Mouse (Mus musculus) adrenal gland, postnatal 10 days (tissue): ENCODE data around the gene Rdh16f2. TPM values are rescaled to one million over a fixed set of nuclear protein-coding genes. Genes with fewer than 3 reads are reported as not detected.
"Not testable (repeated sequence)": the region's sequence is repeated elsewhere in the genome, so short reads cannot be mapped to it uniquely, and the experiment has no call there.

Experiments used
- DNase-seq: peaks from one replicate; pipeline ENCODE4 v3.0.0; 2021; ENCODE audit warnings: mixed read lengths
- total RNA-seq, 2 experiments: library from RNA; stranded (reverse); gene quantifications; 2 replicates each; pipeline ENCODE4 v1.2.3; 2021

Gene Rdh16f2
- total RNA-seq, 2 experiments from 2014 or later = 1.8 to 2.1 TPM

DNA sequence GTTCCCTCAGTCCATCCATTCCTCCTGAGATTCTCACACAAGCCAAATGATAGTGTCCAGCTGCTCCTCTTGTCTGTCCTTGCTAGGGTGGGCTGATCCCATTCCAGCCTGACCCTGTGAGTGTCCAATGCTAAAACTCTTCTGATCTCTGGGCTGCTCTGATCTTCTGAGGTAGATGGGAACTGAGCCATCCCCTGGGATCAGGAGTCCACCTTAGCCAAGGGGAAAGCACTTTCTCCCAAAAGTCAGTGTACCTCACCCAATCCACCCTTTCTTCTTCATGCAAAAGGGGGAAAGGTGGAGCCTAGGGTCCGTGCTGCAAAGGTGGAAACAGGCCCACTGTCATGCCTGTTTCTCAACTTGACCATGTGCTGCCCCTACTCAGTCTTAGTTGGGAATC is 25.2 kb downstream of the Rdh16f2 start:
- DNase-seq = no peak

DNA sequence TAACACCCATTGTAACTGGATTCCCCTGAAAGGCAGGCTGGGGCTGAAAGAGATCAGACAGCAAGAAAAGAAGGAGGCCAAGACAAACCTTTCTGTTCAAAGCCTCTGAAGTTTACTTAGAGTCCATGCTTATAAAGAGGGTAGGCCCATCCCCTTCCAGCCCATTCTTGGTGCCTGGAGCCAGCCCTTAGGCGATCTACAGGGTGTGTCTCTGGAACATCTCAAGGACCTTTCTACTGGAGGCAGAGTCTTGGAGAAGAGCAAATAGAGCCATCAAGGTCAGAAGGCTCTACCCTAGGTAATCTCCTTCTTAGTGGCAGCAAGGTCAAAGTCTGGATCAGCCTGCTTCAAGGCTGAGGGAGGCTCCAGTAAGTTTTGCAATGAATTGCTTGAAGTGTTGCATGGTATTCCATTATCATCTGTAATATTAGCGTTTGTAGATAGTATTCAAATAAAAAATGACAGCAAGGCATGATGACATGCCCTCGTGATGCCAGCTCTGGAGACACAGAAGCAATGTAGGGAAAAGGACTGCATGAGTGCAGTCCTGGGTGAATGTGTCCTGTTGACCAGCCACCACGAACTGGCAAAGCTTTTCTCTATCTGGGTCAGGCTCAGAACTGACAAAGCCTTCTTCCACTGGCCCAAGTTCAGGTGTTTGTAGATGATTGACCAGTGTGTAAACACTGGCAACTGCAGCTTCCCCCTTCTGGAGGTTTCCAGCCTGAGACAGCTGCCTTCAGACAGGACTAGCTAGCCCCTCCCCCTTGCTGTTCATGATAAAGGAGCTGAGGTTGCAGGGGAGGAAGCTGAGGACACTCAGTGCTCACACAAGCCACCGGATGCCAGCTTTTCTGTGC is 27.1 kb downstream of the Rdh16f2 start:
- not testable (repeated sequence) for DNase-seq

DNA sequence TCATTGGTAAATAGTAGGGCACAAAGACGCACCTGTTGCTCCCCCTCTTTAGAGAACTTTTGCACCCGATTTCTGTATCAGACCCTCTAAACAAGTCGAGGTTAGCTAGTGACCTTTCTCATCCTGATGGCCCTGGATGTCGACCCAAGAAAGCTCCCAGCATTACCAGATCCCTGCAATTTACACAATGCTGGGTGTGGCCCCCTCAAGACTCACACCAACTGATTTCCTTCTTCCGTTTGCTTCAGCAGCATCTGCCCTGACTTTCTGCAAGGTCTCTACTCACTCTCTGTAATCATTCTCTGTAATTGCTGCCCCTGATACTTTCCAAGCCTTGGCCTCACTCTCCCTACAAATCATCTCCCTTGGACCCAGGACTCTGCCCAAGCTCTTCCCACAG is 30.4 kb downstream of the Rdh16f2 start:
- no peak for DNase-seq

DNA sequence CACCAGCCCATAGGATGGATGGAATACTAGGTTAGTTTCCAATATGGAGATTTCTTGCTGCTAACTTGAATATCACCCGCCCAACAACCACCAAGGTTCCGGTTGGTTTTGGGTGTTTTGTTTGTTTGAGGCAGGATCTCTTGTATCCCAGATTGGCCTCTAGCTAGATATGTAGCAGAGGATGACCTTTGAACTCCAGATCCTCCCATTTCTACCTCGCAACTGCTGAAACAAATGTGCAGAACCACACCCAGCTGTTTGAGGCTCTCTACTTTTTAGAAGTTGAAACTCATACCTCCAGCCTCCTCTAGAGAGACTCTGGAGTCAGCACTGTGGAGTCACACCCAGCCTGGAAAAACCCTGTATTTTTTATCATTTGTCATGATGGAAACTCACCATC is 31.2 kb downstream of the Rdh16f2 start:
- DNase-seq = no peak

DNA sequence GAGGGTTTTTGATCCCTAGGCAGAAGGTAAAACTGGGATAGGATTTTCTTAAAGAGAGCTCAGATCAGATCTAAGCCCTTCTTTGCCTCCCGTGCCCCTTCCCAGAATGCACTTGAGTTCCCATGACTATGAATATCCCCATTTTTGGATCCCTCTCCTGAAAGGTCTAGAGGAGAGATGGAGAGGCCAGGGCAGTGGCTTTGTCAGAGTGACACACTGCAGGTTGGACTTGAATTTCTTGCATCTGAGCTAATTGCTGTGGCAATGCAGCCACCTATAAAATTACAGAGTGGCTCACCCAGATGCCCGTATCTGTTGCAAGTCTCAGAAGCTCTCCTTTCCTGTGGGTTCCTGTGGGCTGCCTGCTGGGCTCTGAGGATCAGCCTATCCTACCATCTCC is 31.9 kb downstream of the Rdh16f2 start, which contains the start of gene Sdr9c7:
TSS of gene Sdr9c7 (plus strand) at position 301 of the 400 bp plus-strand sequence.
- no peak for DNase-seq

DNA sequence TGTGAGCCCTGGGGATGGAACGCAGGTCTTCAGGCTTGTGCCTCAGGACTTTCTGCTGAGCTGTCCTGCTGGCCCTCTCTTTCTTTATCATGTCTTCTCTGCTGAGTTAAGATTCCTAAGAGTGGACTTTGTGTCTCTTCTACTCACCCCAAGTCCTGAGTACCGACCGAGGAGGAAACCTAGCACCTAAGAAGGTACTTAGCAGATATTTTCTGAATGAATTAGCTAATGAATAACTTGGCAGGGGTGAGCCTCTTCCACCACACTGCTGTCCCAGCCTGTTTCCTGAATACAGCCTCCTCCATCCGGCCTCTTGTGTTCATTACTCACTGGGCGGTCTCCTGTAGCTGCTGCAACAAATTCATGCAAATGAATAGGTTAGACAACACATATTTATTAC is 33.5 kb downstream of the Rdh16f2 start:
- no peak for DNase-seq

DNA sequence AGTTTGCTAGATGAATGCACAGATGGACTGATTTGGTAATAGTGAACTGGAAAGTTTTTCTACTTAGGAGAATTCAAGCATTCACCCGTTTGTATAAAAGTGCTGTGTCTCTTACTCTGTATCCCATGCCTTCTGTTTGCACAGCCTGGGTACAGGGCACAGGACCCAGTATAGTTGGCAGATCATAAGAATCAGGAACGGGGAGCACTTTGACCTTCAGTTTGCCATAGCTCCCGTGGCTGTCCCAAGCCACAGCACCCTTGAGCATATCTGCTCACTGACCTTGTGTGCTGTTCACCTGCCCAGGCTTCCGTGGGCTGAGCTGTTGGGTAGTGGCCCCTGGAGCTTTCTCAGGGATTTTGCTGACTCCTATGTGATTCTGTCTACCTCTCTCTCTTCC is 35.5 kb downstream of the Rdh16f2 start:
- no peak for DNase-seq

DNA sequence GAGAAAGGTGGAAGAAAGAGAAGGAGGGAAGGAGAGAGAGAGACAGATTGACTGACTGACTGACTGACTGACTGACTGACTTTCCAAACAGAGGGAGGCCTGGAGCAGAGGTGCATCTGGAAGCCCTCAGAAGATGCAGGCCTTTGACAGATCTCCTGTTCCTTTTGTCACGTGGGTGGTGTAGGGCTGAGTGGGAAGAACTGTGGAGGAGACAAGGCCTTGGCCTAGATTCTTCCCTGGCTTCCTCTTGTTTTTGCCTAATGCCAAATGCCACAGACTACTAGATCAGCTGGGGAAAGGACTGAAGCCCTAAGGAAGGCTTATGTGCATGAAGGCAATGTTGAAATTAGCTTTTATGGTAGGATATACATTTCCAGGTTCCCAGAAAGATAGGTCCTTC is 36.8 kb downstream of the Rdh16f2 start:
- peak; percentile 25 for DNase-seq

DNA sequence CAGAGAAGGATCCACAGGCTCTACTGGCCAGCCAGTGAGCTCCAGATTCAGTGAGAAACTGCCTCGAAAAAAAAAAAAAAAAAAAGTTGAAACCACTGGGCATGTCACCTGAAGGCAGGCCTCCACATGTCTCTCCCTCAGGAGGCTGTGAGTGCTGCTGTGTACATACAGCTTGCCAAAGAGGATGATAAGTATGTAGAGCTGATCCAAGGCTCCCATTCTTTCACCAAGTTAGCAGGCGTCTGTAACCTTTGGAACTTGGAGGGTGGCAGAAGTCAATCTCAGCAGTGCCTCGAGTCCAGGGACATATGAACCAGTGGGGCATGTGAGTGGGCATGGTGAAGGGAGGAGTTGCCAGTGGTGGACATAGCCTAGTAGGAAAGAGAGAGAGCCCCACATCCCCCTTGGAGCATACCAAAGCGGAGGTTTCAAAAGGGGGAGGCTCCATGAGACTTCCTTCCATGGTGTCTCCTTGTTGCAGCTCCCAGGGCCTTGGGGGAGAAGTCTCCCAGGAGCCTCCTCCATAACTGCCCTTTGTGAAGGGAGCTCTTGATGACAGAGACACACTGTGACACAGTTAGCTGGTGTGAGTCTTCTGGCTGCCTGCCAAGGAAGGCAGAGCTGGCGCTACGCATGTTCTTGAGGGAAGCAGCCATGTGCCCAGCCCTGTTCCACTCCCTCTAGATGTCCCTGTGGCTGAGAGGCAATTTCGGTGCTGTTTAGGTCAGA is 38.6 kb downstream of the Rdh16f2 start:
- peak; percentile 79 for DNase-seq

DNA sequence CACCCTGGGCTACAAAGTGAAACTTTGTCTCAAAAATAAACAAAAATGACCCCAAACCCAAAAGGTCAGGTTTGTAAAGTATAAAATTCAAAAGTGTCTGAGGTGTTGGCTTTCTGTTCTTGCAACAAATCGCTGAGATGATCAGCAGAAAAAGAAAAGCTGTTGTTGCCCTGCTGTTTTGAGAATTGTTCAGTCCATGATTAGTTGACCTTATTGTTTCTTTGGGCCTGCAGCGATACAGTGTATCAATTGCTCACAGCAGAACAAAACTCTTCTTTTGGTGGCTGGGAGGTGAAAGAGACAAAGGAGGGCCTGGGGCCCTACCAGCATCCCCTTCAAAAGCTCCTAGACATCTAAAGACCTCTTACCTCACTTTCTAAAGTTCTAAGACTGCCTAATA is 39.9 kb downstream of the Rdh16f2 start:
- no peak for DNase-seq

DNA sequence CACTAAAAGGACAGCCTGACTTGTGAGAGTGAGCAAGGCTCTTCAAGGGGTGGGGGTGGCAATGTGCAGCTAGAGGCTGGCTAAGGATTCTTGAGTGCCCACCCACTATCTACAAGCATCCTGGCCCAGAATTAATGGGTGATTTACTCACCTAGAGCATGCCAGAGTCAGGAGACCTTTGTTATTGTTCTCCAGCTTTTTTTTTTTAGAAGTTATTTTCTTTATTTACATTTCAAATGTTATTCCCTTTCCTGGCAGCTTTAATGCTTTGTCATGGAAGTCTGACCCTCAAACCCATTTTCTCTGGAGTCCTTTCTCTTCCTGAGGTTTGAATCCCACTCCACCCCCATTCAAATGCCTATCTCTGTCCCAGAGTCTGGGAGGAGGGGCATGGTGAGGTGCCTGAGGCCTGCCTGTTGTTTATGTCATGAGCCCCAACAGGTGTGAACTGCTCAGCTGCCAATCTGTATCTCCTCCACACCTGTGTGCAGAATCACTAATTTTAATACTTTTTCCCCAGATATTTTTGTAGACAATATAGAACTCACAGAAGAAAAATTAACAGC is 41.2 kb downstream of the Rdh16f2 start:
- DNase-seq = no peak

DNA sequence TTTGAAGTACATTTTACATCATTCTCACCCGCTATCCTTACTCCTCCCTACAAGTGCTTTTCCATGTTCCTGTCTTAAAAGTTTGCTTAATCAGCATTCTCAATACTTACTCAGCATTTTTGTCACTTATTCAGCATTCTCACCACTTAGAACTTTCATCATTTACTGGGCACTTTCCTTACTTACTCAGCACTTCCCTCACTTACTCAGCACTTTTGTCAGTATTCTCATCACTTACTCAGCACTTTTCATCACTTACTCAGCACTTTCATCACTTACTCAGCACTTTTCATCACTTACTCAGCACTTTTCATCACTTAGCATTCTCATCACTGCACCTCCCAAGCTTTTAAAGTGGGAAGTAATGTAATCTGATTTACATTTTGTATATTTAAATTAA is 49.3 kb downstream of the Rdh16f2 start:
- DNase-seq = no peak

DNA sequence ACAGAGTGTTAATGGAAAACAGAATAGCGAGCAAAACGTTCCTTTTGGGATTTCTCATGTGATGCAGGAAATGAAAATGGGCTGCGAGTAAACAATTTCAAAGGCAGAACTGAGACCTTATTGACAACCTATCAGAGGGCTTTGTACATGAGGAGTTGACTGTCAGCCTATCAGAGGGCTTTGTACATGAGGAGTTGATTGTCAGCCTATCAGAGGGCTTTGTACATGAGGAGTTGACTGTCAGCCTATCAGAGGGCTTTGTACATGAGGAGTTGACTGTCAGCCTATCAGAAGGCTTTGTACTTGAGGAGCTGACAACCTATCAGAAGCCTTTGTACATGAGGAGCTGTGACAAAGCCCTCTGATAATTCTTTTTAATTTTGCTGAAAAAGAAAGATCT is 50.9 kb downstream of the Rdh16f2 start:
- not testable (repeated sequence) for DNase-seq

DNA sequence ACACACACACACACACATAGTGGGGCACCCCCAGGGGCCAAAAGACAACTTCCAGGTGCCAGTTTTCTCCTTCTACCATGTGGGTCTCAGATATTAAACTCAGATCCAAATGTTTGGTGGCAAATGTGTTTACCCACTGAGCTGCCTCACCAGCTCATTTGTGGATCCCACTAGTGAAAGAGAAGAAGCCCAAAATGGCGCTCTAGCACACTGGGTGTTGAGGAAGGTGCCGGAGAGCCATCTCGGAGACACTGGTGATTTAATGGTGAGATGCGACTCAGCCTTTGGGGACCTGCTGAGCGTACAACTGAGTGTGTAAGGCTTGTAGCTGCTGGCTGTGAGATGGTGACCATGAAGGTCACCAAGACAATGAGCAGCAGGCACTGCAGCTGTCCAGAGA is 51.4 kb downstream of the Rdh16f2 start:
- no peak for DNase-seq

DNA sequence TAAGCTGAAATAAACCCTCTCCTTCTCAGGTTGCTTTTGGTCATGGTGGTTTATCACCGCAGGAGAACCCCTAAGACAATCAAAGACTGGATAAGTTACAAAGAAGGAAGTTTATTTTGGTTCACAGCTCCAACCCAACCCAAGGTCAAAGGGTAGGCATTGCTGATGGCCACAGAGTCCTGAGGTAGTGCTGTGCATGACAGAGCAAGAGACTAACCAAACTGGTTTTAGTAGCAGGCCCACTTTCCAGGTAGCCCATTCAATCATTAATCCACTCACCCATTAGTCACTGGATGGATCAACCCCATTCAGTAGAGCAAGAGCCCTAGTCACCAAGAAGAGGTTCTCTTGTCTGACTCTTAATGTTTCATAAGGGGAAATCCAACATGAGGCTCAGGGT is 56.0 kb downstream of the Rdh16f2 start:
- DNase-seq = no peak

DNA sequence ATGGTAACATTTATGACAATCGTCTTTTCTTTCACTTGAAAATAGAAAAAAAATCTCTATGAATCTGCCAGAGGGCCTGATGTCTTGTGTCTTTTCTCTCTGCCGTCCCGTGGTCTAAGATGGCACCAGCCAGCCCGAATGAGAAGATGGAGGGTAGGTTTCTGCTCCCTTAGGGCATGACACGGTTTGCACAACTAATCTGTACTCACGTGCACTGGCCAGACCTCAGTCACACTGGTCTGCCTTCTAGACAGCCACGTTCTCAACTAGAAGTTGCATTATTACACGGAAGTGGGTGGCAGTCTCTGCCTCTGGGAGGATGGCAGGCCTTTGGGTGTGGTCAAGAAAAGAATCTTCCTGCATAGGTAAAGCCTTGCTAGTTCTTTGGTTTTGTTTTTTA is 56.8 kb downstream of the Rdh16f2 start:
- no peak for DNase-seq

DNA sequence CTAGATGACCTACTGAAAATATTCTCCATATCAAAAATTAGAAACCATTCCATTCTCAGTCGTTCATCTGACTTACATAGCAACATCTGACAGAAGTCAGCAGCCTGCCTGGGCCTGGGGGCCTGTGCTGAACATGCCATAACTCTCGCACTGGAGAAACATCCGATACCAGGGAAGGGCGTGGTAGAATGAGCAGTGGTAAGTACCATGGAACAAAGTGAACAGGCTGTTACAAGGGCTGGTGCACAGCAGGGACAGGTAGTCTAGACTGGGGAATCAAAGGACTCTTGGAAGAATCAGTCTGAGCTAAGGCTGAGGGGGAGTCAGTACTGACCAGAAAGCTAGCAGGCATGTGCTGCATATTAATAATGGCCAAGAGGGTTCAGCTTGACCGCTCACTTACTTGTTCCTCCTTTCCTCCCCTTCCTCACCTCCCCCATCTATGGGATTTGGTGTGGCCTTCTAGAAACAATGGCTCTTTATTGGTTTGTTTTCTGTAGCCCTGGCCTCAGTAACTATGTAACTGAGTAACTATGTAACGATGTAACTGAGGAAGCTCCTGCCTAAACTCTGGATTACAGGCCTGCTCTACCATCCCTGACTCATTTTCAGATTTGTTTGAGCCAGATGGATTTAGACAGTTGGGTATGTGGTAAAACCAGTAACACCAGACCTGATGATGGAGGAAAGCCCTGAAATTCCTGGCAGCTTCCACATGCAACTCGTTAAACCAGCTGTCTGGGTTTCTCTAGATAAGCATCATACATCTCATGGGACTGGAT is 58.5 kb downstream of the Rdh16f2 start:
- DNase-seq = no peak

Other genes with a start within 250 kb of the Rdh16f2 start
- 100 to 1,000 TPM; 170 to 208 TPM for gene Lrp1, start 245.3 kb upstream of the Rdh16f2 start, total RNA-seq
- 10 to 100 TPM; 64.7 to 67.8 TPM for gene Stat6, start 223.5 kb upstream of the Rdh16f2 start, total RNA-seq
- gene Nemp1, start 199.6 kb upstream of the Rdh16f2 start, total RNA-seq = 1 to 10 TPM; 7.8 to 9.4 TPM
- 10 to 100 TPM; 19.0 to 24.8 TPM for gene Nab2, start 197.9 kb upstream of the Rdh16f2 start, total RNA-seq
- 1 to 10 TPM; 1.0 to 2.2 TPM for gene Myo1a, start 161.3 kb upstream of the Rdh16f2 start, total RNA-seq
- gene Tac2, start 142.0 kb upstream of the Rdh16f2 start, total RNA-seq = not detected
- 10 to 100 TPM; 10.8 to 11.0 TPM for gene Zbtb39, start 126.9 kb upstream of the Rdh16f2 start, total RNA-seq
- 10 to 100 TPM; 10.4 to 14.3 TPM for gene Gpr182, start 114.7 kb upstream of the Rdh16f2 start, total RNA-seq
- gene Rdh1, start 106.8 kb upstream of the Rdh16f2 start, total RNA-seq = under 1 TPM; 0.48 to 1.00 TPM
- 1 to 10 TPM in 1 of 2 experiments, under 1 TPM in 1; 0.70 to 1.4 TPM for gene Rdh16f1, start 106.7 kb upstream of the Rdh16f2 start, total RNA-seq
- 10 to 100 TPM in 1 of 2 experiments, 1 to 10 TPM in 1; 8.4 to 20.8 TPM for gene Rdh9, start 90.1 kb upstream of the Rdh16f2 start, total RNA-seq
- 1 to 10 TPM; 1.2 to 3.6 TPM for gene Rdh16, start 65.3 kb upstream of the Rdh16f2 start, total RNA-seq
- gene Rdh19, start 16.5 kb upstream of the Rdh16f2 start, total RNA-seq = under 1 TPM in 1 of 2 experiments, not detected in 1; 0.24 TPM
- gene Rdh7, start 22.3 kb downstream of the Rdh16f2 start, total RNA-seq = 100 to 1,000 TPM in 1 of 2 experiments, 10 to 100 TPM in 1; 45.4 to 112 TPM
- gene Sdr9c7, start 32.0 kb downstream of the Rdh16f2 start, total RNA-seq = under 1 TPM; 0.42 to 0.45 TPM
- 10 to 100 TPM in 1 of 2 experiments, 1 to 10 TPM in 1; 9.5 to 23.7 TPM for gene Hsd17b6, start 141.1 kb downstream of the Rdh16f2 start, total RNA-seq
- gene Prim1, start 148.7 kb downstream of the Rdh16f2 start, total RNA-seq = 10 to 100 TPM; 11.2 to 16.4 TPM
- 100 to 1,000 TPM; 694 to 716 TPM for gene Naca, start 169.1 kb downstream of the Rdh16f2 start, total RNA-seq
- gene Ptges3, start 192.5 kb downstream of the Rdh16f2 start, total RNA-seq = 100 to 1,000 TPM; 138 to 142 TPM
- 1,000 to 10,000 TPM; 4,995 to 5,524 TPM for gene Atp5b, start 216.8 kb downstream of the Rdh16f2 start, total RNA-seq
- 10 to 100 TPM; 37.1 to 51.9 TPM for gene Baz2a, start 225.1 kb downstream of the Rdh16f2 start, total RNA-seq